Mouse (Mus musculus): ENCODE results near the gene Actbl2. TPM values are rescaled to one million over a fixed set of nuclear protein-coding genes. Genes with fewer than 3 reads are reported as not detected.

Gene Actbl2
- total and polyA plus RNA-seq, 2 experiments from 2014 or later: not detected

DNA sequence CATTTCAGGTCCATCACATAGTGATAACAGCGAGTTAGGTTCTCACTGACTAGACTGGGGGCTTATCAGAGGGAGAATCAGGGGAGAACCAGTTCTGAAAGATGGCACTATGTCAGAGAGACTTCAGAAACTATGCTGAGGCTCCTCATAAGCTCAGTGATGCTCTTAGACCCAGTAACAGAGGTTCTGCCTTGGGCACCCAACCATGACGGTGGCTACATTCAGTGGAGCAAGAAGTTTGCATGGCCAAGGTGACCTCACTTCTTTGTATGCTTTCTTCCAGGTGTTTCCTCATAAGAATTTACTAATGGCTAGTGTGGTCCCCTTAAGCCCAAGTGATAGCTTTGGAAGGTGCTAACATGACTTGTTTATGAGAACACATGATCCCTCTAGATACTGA is 38.7 kb downstream of the Actbl2 start:
- no peak overlapping the region for H3K27ac ChIP-seq (ENCODE audit: low read depth, low read length)
- no peak overlapping the region for H3K4me2 ChIP-seq (ENCODE audit: low read depth)
- no peaks in the 10 kb centered on the region for H3K36me3 ChIP-seq (ENCODE audit: insufficient read depth)
- ATAC-seq (no peak), DNase-seq (no peak)
- no peaks in the 10 kb centered on the region for H3K9me3 ChIP-seq (ENCODE audit: low read length)
- no peaks in the 10 kb centered on the region for H3K4me1 ChIP-seq (ENCODE audit: insufficient read depth)
- no peak for TF ChIP-seq CTCF (IDR thresholded peaks at IDR 0.05; ENCODE audit: low read depth)
- no peak overlapping the region for H3K4me3 ChIP-seq (ENCODE audit: low read depth, low read length)
- no peak overlapping the region for H3K9ac ChIP-seq
- WGBS: 91% methylated on average over 2 of the region's 2 CpGs
- H3K27me3 ChIP-seq (ENCODE audit: insufficient read depth, low read length): no peaks in the 10 kb centered on the region

DNA sequence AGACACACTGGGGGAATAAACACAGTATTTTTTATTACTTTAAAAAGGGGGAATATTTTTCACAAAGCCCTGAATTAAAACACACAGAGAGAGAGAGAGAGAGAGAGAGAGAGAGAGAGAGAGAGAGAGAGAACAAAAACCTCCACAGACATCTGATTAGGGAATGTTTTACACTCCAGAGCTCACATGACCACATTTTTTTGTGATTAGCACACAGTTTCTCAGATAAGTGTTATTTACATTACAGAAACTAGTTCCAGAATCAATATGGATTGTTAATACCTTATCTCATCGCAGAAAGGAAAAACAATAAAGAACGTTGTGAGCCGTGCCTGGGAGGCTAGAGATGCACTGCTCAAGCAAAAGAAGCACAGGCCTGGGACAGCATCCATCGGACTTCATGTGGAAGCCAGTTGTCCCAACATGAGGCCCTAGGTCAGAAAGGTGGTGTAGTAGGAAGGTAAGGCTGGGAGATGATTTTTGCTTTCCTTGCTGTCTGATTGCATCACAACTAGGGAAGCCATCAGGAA is 40.2 kb downstream of the Actbl2 start:
- Histone ChIP-seq H3K36me3 (ENCODE audit: insufficient read depth) (no peaks in the 10 kb centered on the region), H3K4me1 (ENCODE audit: insufficient read depth) (no peaks in the 10 kb centered on the region), H3K27me3 (ENCODE audit: insufficient read depth, low read length) (no peaks in the 10 kb centered on the region), H3K9ac (no peak overlapping the region), H3K4me3 (ENCODE audit: low read depth, low read length) (no peak overlapping the region), H3K27ac (ENCODE audit: low read depth, low read length) (no peak overlapping the region), H3K4me2 (ENCODE audit: low read depth) (no peak overlapping the region), H3K9me3 (ENCODE audit: low read length) (no peaks in the 10 kb centered on the region)
- 74% methylated on average over 4 of the region's 4 CpGs for WGBS
- no peak for TF ChIP-seq CTCF (IDR thresholded peaks at IDR 0.05; ENCODE audit: low read depth)
- no peak for ATAC-seq
- DNase-seq: no peak

DNA sequence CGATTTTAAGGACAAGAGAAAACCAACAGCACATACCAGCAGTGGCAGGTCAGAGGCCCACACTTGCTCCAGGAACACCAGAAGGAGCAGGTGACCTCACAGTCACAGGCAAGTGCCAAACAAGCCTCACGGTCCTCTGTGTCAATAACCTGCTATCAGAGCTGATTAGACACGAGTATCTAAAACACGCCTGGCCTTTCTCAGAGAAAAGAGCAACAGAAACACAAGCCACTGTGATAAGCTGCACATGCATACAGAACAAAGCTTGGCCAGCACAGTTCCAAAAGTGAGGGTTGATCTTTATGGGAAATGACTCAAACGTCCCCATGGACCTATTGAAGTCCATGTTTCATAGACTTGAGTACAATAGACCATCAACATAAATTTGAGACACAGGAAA is 41.2 kb downstream of the Actbl2 start:
- no peak overlapping the region for H3K4me2 ChIP-seq (ENCODE audit: low read depth)
- TF ChIP-seq CTCF (IDR thresholded peaks at IDR 0.05; ENCODE audit: low read depth): no peak
- no peak overlapping the region for H3K27ac ChIP-seq (ENCODE audit: low read depth, low read length)
- no peaks in the 10 kb centered on the region for H3K36me3 ChIP-seq (ENCODE audit: insufficient read depth)
- 77% methylated on average over 5 of the region's 5 CpGs for WGBS
- H3K4me3 ChIP-seq (ENCODE audit: low read depth, low read length): no peak overlapping the region
- H3K9ac ChIP-seq: no peak overlapping the region
- H3K27me3 ChIP-seq (ENCODE audit: insufficient read depth, low read length): no peaks in the 10 kb centered on the region
- H3K4me1 ChIP-seq (ENCODE audit: insufficient read depth): no peaks in the 10 kb centered on the region
- no peak for DNase-seq
- no peaks in the 10 kb centered on the region for H3K9me3 ChIP-seq (ENCODE audit: low read length)
- ATAC-seq: no peak

DNA sequence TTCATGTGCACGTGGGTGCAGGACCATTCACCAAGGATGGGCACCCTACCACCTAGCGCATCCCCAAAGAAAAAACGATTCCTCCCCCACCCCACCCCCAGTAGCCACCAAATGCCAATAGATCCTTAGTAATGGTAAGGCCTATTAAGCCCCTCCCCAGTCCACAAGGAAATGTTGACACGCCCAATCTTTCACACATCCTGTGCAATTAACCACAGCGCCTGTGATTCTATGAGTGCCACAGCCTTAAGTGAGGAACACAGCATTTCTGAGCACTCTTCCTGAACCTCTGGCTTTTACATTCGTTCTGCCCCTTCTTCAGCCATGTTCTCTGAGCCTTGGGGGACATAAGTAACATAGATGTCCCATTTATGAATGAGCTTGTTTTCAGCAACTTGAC is 42.8 kb downstream of the Actbl2 start:
- no peak for TF ChIP-seq CTCF (IDR thresholded peaks at IDR 0.05; ENCODE audit: low read depth)
- Histone ChIP-seq H3K27ac (ENCODE audit: low read depth, low read length) (no peak overlapping the region), H3K4me3 (ENCODE audit: low read depth, low read length) (no peak overlapping the region), H3K36me3 (ENCODE audit: insufficient read depth) (no peaks in the 10 kb centered on the region), H3K4me2 (ENCODE audit: low read depth) (no peak overlapping the region), H3K9ac (no peak overlapping the region), H3K9me3 (ENCODE audit: low read length) (no peaks in the 10 kb centered on the region), H3K27me3 (ENCODE audit: insufficient read depth, low read length) (no peaks in the 10 kb centered on the region), H3K4me1 (ENCODE audit: insufficient read depth) (no peaks in the 10 kb centered on the region)
- DNase-seq: no peak
- no peak for ATAC-seq
- 90% methylated on average over 6 of the region's 6 CpGs for WGBS

DNA sequence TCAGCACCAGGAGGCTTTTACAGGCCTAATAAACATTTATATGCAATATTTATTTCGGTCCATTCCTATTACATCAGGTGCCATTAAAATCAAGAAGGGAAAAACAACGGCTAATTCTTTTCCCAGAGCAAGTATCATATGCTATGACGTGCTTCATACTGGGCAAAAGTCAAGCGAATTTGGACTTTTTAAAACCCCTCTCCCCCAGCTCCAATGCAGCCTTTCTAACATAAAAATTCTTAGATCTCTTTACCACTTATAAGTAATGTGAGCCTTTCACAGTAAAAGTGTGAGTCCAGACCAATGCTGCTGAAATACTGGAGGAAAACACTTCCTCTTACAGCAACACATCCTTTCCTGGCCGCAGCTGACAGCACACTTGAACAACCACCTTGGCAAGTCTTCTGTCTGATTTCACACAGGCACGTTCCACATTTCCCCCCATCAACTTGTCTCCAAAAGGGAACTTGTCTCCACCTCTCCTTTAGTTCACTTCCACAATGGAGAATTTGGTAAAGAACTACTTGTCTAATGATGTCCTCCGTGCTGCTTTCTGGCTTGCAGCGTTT is 44.4 kb downstream of the Actbl2 start:
- H3K4me1 ChIP-seq (ENCODE audit: insufficient read depth): no peaks in the 10 kb centered on the region
- ATAC-seq (no peak), DNase-seq (no peak)
- H3K27me3 ChIP-seq (ENCODE audit: insufficient read depth, low read length): no peaks in the 10 kb centered on the region
- no peaks in the 10 kb centered on the region for H3K9me3 ChIP-seq (ENCODE audit: low read length)
- TF ChIP-seq CTCF (IDR thresholded peaks at IDR 0.05; ENCODE audit: low read depth): no peak
- H3K36me3 ChIP-seq (ENCODE audit: insufficient read depth): no peaks in the 10 kb centered on the region
- 86% methylated on average over 8 of the region's 8 CpGs for WGBS
- no peak overlapping the region for H3K27ac ChIP-seq (ENCODE audit: low read depth, low read length)
- H3K4me3 ChIP-seq (ENCODE audit: low read depth, low read length): no peak overlapping the region
- H3K4me2 ChIP-seq (ENCODE audit: low read depth): no peak overlapping the region
- no peak overlapping the region for H3K9ac ChIP-seq

DNA sequence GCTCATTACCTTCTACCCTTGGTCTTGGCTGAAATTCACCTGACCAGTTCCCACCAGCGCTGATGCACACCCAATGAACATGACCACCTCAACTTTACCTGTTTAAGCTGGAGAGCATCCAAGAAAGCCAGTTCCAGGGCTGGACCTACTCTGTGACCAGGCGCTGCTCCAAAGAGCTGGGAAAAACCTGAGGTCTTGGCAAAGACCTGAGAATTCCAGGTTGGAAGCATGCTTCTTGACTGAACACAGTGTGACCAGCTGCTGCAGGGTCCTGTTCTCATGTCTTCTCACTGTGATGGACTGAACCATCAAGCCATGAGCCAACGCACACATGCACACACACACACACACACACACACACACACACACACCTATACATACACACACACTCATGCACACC is 46.0 kb downstream of the Actbl2 start:
- no peaks in the 10 kb centered on the region for H3K36me3 ChIP-seq (ENCODE audit: insufficient read depth)
- no peaks in the 10 kb centered on the region for H3K9me3 ChIP-seq (ENCODE audit: low read length)
- no peaks in the 10 kb centered on the region for H3K4me1 ChIP-seq (ENCODE audit: insufficient read depth)
- H3K9ac ChIP-seq: no peak overlapping the region
- no peak overlapping the region for H3K27ac ChIP-seq (ENCODE audit: low read depth, low read length)
- no peaks in the 10 kb centered on the region for H3K27me3 ChIP-seq (ENCODE audit: insufficient read depth, low read length)
- ATAC-seq (no peak), DNase-seq (no peak)
- no peak for TF ChIP-seq CTCF (IDR thresholded peaks at IDR 0.05; ENCODE audit: low read depth)
- 86% methylated on average over 3 of the region's 3 CpGs for WGBS
- no peak overlapping the region for H3K4me3 ChIP-seq (ENCODE audit: low read depth, low read length)
- H3K4me2 ChIP-seq (ENCODE audit: low read depth): no peak overlapping the region

DNA sequence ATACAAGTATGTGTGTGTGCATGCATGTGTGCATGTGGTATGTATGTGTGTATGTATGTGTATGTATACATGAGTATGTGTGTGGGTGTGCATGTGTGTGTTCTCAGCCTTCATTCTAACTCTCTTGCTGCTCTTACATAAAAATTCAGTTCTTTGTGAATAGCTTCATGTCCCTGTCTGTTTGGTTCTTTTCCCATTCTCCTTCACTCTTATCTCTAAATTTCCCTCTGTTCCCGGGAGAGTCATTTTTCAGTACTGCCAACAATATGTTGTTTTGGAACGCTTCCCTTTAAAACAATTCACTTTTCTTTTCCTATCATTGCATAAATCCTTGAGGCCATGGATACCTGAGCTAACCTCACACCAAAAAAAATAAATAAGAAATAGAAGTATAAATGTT is 46.6 kb downstream of the Actbl2 start:
- no peak for TF ChIP-seq CTCF (IDR thresholded peaks at IDR 0.05; ENCODE audit: low read depth)
- Histone ChIP-seq H3K27me3 (ENCODE audit: insufficient read depth, low read length) (no peaks in the 10 kb centered on the region), H3K27ac (ENCODE audit: low read depth, low read length) (no peak overlapping the region), H3K4me2 (ENCODE audit: low read depth) (no peak overlapping the region), H3K4me3 (ENCODE audit: low read depth, low read length) (no peak overlapping the region), H3K36me3 (ENCODE audit: insufficient read depth) (no peaks in the 10 kb centered on the region), H3K9ac (no peak overlapping the region), H3K4me1 (ENCODE audit: insufficient read depth) (no peaks in the 10 kb centered on the region), H3K9me3 (ENCODE audit: low read length) (no peaks in the 10 kb centered on the region)
- ATAC-seq (no peak), DNase-seq (peak; percentile 19)
- 68% methylated on average over 2 of the region's 2 CpGs for WGBS

All from forebrain, postnatal 0 days (tissue).